Mouse (Mus musculus) erythroblast, adult 5-6 weeks (primary cell): ENCODE results near the gene Cdk15. TPM values are rescaled to one million over a fixed set of nuclear protein-coding genes. Genes with fewer than 3 reads are reported as not detected.

Experiments
- ATAC-seq: replicated peaks from 2 replicates; pipeline ENCODE4 v1.8.0; 2016; ENCODE audit warnings: moderate number of reproducible peaks, mild to moderate bottlenecking, moderate TSS enrichment, inconsistent platforms; ENCODE audit not compliant: poor library complexity, low FRiP score, severe bottlenecking
- total RNA-seq, 2 experiments: library from RNA; stranded (forward) in 1 of 2; stranded (reverse) in 1 of 2; fragments of 150-400 nt in 1 of 2; fragments of 200-764, 138-1000 nt in 1 of 2; gene quantifications; 2 replicates each; pipeline versions ENCODE4 v1.2.3 to v1.2.4; 2015 to 2017; ENCODE audit warnings: low replicate concordance in 2 of 2

The Cdk15 gene
- total RNA-seq, 2 experiments from 2014 or later, result not detected

DNA sequence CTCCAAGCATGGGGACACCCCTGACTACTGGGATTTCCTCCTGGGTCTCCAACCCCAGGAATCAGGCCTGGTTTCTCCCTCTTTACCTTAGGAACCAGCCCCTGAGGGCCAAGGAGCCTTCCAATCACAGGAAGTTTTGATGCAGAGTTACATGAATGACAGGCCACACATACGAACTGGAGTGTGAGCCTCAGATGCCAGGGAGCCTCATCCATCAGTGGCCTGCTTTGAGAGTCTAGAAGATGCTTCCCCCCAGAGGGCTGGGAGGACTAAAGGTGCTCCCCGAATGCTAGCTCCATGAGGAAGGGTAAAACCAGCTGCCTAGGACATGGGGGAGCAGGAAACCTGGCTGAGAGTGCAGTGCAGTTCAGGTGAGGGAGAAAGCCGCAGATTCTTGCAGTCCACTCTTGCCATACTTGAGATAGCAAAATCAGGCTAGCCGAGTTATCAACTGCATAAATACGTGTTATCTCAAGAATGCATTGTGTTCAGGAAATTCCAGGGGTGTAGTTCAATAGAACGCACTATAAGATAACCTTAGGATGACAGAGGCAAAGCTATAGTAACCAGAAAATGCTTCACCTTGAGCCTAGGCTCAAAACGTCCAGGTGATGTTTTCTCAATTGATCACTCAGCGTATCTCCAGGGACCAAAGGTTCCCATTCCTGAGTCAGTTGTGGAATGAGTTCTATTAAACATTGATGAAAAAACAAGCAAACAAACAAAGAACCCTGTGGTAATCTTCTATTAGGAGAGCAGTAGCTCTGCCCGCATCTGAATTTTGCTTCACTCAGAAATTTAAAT, 64.6 kb downstream of the Cdk15 start:
- ATAC-seq, result no peak

DNA sequence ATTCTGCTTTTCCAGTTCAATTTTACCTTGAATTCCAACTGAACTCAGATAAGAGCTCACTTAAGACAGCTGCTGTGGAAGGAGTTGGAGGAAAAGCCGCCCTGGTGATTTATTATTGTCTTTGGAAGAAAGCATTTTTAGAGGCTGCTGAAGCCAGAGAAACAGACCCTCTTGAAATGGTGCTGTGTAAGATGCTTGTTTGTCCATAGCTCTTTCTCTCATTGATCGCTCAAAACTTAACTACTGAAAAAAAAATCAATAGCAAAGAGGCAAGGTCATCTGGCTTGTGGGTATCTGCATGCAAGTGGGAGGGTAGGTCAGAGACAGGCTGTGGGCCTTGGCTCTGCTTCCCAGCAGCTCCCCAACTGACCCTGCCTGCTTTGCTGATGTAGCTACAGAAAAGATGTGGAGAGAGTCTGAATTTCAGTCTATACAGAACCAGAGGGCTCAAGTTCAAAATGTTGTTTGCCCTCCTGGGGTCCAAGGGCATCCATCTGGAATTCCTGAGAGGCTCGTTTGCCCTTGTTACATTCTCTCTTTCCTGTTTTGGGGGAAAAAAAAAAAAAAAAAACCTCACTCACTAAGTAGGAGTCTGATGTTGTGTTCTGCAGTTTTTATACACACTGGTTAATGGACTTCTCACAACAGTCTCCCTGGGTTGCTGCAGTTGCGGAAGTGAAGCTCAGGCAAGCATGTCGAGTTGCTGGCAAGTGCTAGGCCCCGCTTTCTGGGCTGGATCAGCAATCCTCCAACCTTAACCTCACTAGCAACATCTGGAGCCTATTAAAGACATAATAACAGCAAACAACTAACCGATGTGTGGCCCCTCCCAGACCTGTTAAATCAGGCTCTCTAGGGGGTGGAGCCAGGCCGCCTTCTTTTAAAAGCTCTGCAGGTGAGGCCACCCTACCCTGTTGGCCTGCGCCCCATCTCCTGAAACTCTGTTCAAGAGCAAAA, 65.5 kb downstream of the Cdk15 start:
- no peak for ATAC-seq

DNA sequence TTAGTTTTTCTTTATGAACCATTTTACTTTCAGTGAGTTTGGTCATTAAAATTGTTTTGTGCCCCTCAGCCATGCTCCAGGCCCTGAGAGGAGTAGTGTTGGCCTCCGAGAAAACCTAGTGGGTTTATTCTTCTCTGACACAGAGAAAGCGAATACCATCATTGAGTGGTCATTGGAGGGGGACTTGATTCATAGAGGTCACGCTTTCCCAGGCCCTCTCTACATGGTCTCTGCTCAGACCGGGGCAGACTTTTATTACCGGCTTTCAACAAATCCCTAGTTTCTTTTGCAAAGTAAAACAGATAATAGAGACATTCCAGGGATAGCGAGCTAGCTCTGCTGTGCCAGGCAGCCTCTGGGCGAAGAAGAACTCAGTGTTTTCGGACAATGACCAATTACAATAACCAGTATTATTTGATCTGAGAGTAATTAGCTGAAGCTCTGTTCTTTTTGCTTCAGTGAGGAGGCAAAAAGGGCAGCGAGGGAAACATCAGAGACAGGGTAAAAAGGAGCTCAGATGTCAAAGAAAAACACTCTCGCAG, 70.2 kb downstream of the Cdk15 start:
- ATAC-seq, result no peak

DNA sequence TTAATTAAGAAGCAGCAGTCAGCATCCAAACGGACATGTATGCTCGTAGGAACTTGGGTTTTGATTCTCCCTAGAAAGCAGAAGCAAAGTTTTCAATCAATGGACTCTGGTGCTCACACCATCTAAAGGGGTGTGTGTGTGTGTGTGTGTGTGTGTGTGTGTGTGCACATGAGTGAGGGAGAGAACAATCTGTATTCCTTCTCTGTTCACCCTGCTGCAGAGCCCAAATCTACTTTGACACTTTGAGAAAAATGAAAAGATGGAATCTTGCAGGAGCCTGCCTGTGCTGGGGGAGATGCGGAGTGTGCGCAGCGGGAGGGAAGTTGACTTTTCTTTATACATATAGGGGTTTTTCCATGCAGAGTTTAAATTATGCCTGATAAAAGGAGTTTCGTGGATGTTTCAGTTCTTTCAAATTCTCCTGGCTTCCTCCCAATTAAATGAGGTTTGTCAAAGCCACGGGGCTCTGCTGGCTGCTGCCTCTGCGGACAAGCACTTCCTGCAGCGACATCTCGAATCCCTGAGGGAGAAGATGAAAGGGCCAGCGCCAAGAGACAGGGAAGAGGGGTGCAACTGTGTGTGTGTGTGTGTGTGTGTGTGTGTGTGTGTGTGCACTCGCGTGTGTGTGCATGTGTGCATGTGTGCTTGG, 76.2 kb downstream of the Cdk15 start:
- ATAC-seq, result no peak

DNA sequence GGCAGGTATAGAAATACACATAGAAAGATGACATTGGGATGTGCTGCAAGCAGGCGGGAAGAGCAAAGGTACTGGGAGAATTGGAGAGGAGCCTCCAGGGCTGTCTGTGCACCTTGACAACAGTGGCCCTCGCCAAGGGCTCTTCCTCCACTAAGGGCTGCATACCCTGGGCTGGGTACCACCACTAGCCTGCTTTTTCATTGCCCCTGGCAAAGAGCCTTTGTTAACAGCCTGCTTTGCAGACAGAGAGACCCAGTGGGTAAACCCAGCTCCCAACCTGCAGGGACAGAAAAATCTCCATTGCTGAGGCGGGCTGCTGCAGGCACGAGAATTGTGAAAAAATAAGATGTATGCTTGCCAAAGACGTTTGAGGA, 76.7 kb downstream of the Cdk15 start:
- ATAC-seq, result no peak

DNA sequence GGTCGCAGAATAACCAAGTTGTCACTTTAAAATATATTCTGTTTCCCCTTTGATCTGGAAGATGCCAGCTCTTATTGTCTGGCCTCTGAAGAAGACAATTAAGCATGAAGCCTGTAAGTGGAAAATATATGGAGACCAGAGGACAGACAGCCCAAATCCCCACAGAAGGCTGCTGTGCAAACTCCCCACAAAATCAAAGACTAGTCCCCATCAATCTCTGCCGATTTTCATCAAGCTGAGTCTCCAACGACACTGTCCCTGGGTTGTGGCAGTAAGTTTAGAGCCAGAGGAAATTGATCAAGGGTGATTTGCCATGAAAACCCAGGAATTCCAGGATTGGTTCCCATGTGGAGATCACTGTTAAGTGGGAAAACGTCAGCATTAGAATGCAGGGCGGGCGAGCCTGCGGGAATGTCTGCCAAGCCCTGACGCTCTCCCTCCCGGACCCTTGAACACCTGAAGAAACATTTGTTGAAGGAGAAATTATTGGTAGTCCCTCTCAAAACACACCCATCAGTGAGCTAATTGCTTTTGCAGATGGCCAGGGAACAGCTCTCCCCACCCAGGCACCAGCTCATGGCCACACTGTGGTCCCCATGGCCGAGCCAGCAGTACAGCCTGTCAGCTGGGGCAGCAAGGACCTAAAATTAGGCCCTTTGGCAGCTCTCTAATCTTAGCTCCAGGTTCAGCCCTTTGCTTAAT, 77.3 kb downstream of the Cdk15 start:
- ATAC-seq, result no peak

DNA sequence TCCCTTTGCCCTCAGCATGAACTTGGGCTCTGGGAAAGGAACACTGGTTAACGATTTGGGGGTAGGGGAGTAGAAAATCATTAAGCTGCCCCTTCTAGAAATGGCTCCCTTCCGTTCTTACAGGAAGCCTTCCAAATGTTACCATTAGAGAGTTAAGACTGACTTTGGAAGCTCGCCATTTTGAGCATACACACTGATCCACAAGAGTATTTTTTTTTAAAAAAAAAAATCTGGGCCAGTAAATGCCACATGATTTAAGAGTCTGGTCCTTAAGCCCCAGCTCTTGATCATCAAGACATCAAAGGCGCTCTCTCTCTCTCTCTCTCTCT, 77.8 kb downstream of the Cdk15 start:
- ATAC-seq, result no peak

DNA sequence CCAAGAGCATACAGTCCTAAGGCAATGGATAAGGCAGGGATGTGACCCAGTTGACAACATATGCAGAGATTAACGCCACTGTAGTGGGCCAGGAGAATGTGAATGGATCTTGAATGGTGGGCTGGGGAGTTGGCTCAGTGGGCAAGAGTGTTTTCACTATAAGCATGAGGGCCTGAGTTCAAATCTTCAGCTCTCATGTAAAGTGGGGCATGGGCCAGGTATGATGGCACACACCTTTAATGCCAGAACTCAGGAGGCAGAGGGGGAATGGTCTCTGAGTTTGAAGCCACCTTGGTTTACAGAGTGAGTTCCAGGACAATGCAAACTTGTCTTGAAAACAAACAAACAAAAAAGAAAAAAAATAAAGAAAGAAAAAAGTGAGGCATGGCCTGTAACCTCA, 79.5 kb downstream of the Cdk15 start:
- no peak for ATAC-seq

DNA sequence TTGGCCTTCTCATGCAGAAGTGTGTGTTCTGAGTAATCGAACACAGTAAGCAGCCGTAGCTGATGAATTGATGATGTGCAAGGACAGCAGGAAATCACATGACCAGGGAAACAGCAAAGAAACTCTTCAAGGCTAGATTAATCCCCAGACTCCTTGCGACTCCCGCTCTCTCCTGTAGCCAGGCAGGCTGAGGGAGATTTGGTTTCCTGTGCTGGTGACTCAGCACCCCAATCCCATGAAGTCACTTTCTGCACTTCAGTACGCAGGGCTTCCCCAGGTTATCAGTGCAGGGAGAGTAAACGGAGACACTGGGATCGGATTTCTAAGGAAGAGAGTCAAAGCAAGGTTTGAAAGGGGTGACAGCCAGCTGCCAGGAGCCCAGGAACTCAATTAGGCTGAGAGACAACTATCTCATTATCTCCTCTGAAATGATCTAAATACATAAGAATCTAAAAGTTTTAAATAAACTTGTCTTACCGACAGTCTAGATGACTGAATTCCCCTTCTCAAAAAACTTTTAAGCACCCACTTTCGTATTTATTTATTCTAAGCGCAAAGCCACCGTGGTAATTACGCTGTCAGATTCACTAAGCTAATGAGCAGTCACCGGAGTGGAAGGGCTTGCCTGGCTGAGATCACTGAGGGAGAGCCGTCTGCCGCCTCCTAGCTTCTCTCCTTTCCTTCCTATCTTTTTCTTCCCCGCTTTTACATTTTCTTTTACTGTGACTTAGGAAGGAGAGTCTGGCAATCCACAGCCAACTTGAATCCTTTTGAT, 84.3 kb downstream of the Cdk15 start:
- no peak for ATAC-seq

DNA sequence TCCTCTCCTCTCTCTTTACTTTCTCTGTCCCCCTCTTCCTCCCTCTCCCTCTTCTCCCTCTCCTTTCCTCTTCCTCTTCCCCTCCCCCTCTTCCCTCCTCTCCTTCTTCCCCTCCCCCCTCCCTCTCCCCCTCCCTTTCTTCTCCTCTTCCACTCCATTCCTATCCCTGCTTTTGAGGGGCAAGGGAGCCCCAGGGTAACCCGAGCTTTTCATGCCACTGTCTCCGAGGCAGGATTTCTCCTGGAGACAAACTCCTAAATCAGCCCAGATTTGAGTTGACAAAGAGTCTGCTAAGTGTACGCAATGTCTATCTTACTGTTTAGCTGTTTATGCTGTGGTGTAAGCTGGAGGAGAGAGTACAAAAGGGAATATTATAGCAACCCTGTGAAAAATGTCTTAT, 85.0 kb downstream of the Cdk15 start:
- no peak for ATAC-seq

DNA sequence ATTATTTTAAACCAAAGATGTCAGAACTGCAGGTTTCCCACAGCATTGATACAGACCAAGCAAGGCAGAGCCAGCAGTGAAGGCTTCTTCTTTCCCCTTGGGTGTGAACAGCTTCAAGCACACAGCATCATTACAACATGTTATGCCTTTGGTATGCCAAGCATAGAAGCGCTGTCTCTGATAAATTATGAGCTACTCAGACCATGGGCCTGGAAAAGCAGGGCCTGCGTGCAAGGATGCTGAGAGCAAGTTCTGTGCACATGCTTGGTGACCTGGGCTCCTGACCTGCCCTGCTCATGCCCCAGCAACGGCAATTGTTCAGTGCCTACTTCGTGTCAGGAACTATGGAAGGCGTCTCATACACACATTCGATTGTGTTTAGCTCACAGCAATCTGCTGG, 85.4 kb downstream of the Cdk15 start:
- ATAC-seq, result no peak

DNA sequence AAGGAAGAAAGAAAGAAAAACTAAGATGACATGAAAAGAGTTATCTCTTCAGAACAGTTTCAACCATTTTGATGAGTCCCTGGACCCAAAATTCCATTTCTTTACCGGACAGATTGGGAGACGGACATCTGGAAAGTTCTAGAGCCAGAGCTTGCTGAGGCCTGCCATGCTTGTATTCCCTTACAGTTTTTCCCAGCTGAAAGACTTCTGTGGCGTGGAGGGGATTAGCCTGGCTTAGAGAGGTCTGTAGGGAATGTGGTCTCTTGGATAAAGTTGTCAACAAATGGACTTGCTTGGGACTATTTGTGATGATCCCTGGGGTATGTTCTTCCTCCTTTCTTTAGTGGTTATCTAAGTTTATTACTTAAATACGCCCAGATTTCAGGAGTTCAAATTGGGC, 96.0 kb downstream of the Cdk15 start:
- ATAC-seq, result no peak

DNA sequence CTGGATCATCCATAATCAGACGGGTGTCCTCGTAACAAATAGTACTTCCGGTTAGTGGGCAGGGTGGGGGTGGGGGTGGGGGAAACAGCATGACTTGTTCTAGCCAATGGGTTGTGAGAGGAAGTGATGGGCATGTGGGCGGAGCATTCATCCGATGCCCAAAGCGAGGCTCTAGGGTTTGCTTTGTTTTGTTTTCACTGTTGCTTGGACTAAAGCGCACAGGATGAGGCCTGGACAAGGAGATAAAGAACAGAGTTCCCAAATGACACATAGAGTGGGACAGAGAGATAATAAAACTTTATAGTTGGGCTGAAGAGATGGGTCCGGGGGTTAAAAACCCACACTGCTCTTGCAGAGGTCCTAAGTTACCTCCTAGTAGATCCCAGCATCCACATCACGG, 98.7 kb downstream of the Cdk15 start:
- ATAC-seq, result no peak

DNA sequence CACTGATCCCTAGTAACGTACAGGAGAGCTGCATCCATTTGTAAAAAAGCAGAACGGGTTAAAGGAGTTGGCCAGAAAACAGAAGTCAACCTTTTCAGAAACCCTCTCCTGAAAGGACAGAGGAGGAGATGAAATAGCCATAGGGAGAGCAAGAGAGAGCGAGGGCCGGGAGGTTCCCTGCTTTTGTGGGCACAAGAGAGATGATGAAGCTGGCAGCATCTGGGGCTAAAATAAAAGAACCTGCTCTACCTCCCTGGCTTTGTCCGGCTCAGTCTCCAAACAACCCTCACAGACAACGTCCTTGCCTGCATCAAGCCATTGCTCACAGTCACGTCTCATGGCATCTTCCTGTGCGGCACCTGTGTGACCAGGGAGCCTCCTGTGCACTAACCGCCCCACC, 102.4 kb downstream of the Cdk15 start:
- no peak for ATAC-seq

DNA sequence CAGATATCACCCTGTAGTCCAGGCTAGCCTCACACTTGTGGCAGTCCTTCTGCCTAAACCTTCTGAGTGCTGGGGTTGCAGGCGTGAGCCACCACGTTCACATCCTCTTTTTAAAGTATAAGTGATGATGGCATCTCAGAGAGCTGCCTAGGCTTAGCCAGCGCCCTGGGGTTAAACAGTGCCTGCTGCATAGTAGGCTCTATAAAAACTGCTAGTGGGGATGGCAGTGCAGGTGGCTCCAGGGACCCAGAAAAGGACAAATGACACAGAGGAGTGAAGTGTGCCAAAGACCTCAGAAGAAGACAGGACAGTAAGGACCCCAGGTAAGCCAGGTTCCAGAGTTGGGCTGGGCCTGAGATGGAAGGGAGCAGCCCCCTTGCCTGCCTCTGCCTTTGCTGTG, 104.1 kb downstream of the Cdk15 start:
- no peak for ATAC-seq

DNA sequence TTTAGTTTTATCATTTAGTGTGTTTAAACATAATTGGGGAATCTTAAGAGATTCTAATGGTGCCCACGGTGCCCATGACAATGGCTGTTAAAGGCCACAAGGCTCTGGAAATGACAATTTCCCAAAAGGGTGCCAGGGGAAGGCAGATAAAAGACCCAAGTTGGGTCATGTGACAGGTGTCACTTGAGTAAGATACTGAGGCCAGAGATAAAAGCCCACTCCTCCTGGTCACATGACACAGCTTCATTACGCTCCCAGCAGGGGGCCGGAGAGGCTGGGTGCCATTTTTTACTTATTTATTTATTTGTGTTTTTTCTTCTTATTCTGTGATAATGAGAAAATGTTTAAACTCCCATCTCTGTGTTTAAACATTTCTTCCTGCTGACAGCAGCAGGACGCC, 104.8 kb downstream of the Cdk15 start:
- no peak for ATAC-seq

DNA sequence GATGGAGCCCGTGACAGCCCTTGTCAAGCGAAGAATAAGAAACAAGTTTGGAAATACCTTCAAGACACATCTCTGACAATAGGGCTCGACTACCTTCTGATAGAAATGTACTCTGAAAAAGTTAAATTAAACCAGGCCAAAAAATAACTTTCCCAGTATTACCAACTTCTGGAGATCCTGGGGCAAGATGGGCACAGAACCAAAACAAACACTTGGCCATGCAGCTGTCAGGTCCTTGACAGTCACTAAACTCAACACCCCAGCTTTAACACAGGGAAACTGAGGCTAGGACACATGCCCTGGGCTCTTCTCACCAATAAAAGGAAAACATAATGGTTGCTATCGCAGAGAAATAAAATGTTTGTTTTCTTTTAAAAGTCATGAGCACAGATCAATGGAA, 105.3 kb downstream of the Cdk15 start:
- ATAC-seq, result no peak

DNA sequence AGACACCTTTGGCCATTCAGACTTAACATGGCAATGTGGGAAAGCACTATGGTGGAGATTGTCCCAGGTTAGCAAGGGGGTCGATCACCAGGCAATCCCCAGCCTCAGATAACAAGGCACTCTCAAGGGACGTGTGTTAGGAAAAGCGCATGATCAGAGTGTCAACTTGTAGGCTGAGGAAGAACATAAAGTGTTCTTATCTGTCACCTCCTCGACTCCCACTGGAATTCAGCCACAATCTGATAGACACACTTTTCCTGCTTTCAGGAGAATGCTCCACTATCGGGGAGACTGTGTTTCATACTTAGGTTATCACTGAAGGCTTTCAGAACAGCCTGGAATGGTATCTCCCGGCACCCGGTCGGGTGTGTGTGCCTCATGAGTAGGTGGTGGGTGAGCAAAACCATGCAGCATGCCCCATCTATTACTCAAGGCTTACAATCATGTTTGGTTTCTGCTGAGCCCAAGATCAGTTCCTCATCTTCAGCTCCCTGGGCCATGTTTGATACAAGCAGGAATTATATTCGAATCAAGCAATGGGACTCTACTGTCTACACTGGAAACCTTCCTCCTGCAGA, 107.8 kb downstream of the Cdk15 start:
- ATAC-seq, result no peak
